Mouse (Mus musculus) heart, embryonic 10.5 days (tissue): ENCODE data around the gene Lamb3. TPM values are rescaled to one million over a fixed set of nuclear protein-coding genes. Genes with fewer than 3 reads are reported as not detected.

ENCODE experiments used
- DNase-seq: peaks from one replicate; pipeline ENCODE4 v3.0.0-alpha.2; 2017; ENCODE audit warnings: low spot score
- H3K27ac ChIP-seq: fragments of 300-500 bp; sonication (generic); 2 replicates; pipeline ENCODE4 v1.5.1; 2016; ENCODE audit warnings: mild to moderate bottlenecking
- H3K27me3 ChIP-seq: fragments of 300-500 bp; sonication (generic); 2 replicates; pipeline ENCODE4 v1.6.1; 2016; ENCODE audit warnings: mild to moderate bottlenecking; ENCODE audit not compliant: poor library complexity, insufficient read depth, severe bottlenecking
- H3K36me3 ChIP-seq: fragments of 300-500 bp; sonication (generic); 2 replicates; pipeline ENCODE4 v1.6.1; 2016; ENCODE audit warnings: mild to moderate bottlenecking, moderate library complexity
- H3K4me1 ChIP-seq: fragments of 300-500 bp; sonication (generic); 2 replicates; pipeline ENCODE4 v1.6.1; 2016; ENCODE audit warnings: mild to moderate bottlenecking
- H3K4me3 ChIP-seq: fragments of 300-500 bp; sonication (generic); 2 replicates; pipeline ENCODE4 v1.5.1; 2016; ENCODE audit warnings: mild to moderate bottlenecking, moderate library complexity
- H3K9me3 ChIP-seq: fragments of 300-500 bp; sonication (generic); 2 replicates; pipeline ENCODE4 v1.6.1; 2016; ENCODE audit warnings: mild to moderate bottlenecking, moderate library complexity
- WGBS: fragments of 180-500 bp; shearing (Covaris S2); methylation state at CpG from one replicate; pipeline ENCODE4 v1.1.7; 2016; 5-methylcytosine and 5-hydroxymethylcytosine counted together
- polyA plus RNA-seq: library from polyadenylated mRNA; unstranded; fragments of >200 nt; fragmentation: Nextera tagmentation; extraction: Ambion mirVana; gene quantifications from 2 replicates; pipeline ENCODE4 v1.2.1, GENCODE M21; 2016

Lamb3 gene
- polyA plus RNA-seq = 1.7 and 2.4 TPM in 2 replicates

GRCm38 (mm10) chr1:193207503-193207902, at the start of gene Lamb3:
Gene Lamb3, plus strand, starts transcription at chr1:193207699.
- Histone ChIP-seq H3K9me3 (no peaks in the 10 kb centered on the region), H3K4me3 (no peak within 1 kb of the TSS), H3K27me3 (0 out of 2 replicates have a peak, but pooled peaks cover 3% of the 10 kb centered on the region), H3K4me1 (peaks cover 5% of the 10 kb centered on the region; the same call in 1 of the 2 replicates), H3K36me3 (no peaks in the 10 kb centered on the region), H3K27ac (no peak within 1 kb of the TSS)
- 84% methylated on average over 3 of the region's 3 CpGs for WGBS
- no peak for DNase-seq

- H3K36me3 ChIP-seq = no peaks in the 10 kb centered on the region
- H3K9me3 ChIP-seq = no peaks in the 10 kb centered on the region
- H3K4me3 ChIP-seq = no peak overlapping the region
- WGBS = 39% methylated on average over 3 of the region's 3 CpGs
- H3K27ac ChIP-seq = 0 out of 2 replicates have a peak overlapping the region, but pooled peaks have one; percentile 81
- DNase-seq = no peak
- peaks cover 26% of the 10 kb centered on the region for H3K4me1 ChIP-seq
- peaks cover 20% of the 10 kb centered on the region for H3K27me3 ChIP-seq
These were observed 48.3 kb upstream of the Lamb3 start for GRCm38 (mm10) chr1:193159163-193159562.

GRCm38 (mm10) chr1:193159613-193160012, 47.9 kb upstream of the Lamb3 start:
- peaks cover 26% of the 10 kb centered on the region for H3K4me1 ChIP-seq

GRCm38 (mm10) chr1:193160317-193161032, 47.0 kb upstream of the Lamb3 start:
- Histone ChIP-seq H3K4me1 (peaks cover 26% of the 10 kb centered on the region), H3K9me3 (no peaks in the 10 kb centered on the region), H3K27ac (peak overlapping the region; percentile 81), H3K27me3 (peaks cover 7% of the 10 kb centered on the region), H3K36me3 (no peaks in the 10 kb centered on the region), H3K4me3 (peak overlapping the region; percentile 50)
- peak; percentile 91 for DNase-seq
- WGBS = 14% methylated on average over 18 of the region's 18 CpGs

More at GRCm38 (mm10) chr1:193159613-193160012, 47.9 kb upstream of the Lamb3 start:
- Histone ChIP-seq H3K27ac (peak overlapping the region; percentile 81; the same call in 1 of the 2 replicates), H3K27me3 (peaks cover 15% of the 10 kb centered on the region), H3K4me3 (no peak overlapping the region; the same call in 1 of the 2 replicates), H3K36me3 (no peaks in the 10 kb centered on the region), H3K9me3 (no peaks in the 10 kb centered on the region)
- WGBS = 30% methylated on average over 1 of the region's 1 CpGs
- DNase-seq = no peak

GRCm38 (mm10) chr1:193167746-193168145, 39.8 kb upstream of the Lamb3 start, which contains the start of gene A130010J15Rik:
Gene A130010J15Rik, plus strand, starts transcription at chr1:193168046.
- Histone ChIP-seq H3K4me3 (no peak within 1 kb of the TSS), H3K4me1 (peaks cover 16% of the 10 kb centered on the region), H3K27me3 (no peaks in the 10 kb centered on the region), H3K27ac (no peak within 1 kb of the TSS), H3K36me3 (no peaks in the 10 kb centered on the region), H3K9me3 (no peaks in the 10 kb centered on the region)
- DNase-seq = no peak
- WGBS = 87% methylated on average over 3 of the region's 3 CpGs

- H3K27me3 ChIP-seq = no peaks in the 10 kb centered on the region
- H3K4me1 ChIP-seq = peaks cover 24% of the 10 kb centered on the region
- H3K36me3 ChIP-seq = no peaks in the 10 kb centered on the region
- no peak overlapping the region for H3K4me3 ChIP-seq
- no peaks in the 10 kb centered on the region for H3K9me3 ChIP-seq
- no peak for DNase-seq
- 81% methylated on average over 7 of the region's 7 CpGs for WGBS
- H3K27ac ChIP-seq = no peak overlapping the region
These were observed 38.3 kb upstream of the Lamb3 start for GRCm38 (mm10) chr1:193169228-193169627.

- H3K36me3 ChIP-seq = no peaks in the 10 kb centered on the region
- no peaks in the 10 kb centered on the region for H3K27me3 ChIP-seq
- H3K4me1 ChIP-seq = peaks cover 30% of the 10 kb centered on the region
- H3K9me3 ChIP-seq = no peaks in the 10 kb centered on the region
- no peak overlapping the region for H3K27ac ChIP-seq
- H3K4me3 ChIP-seq = no peak overlapping the region
- WGBS = 86% methylated on average over 2 of the region's 2 CpGs
- DNase-seq = no peak
These were observed 37.6 kb upstream of the Lamb3 start for GRCm38 (mm10) chr1:193169856-193170255.

- no peaks in the 10 kb centered on the region for H3K27me3 ChIP-seq
- H3K27ac ChIP-seq = peak overlapping the region; percentile 95
- under 1% methylated on average over 48 of the region's 48 CpGs for WGBS
These were observed 34.3 kb upstream of the Lamb3 start for GRCm38 (mm10) chr1:193172991-193173809.

GRCm38 (mm10) chr1:193173810-193174129, 33.7 kb upstream of the Lamb3 start:
- H3K27me3 ChIP-seq = no peaks in the 10 kb centered on the region
- no peak for DNase-seq
- H3K27ac ChIP-seq = peak overlapping the region; percentile 95
- H3K4me3 ChIP-seq = peak overlapping the region; percentile 81
- 17% methylated on average over 9 of the region's 9 CpGs for WGBS
- H3K4me1 ChIP-seq = peaks cover 34% of the 10 kb centered on the region
- H3K9me3 ChIP-seq = no peaks in the 10 kb centered on the region
- no peaks in the 10 kb centered on the region for H3K36me3 ChIP-seq

More at GRCm38 (mm10) chr1:193172991-193173809, 34.3 kb upstream of the Lamb3 start:
- no peaks in the 10 kb centered on the region for H3K9me3 ChIP-seq
- H3K36me3 ChIP-seq = no peaks in the 10 kb centered on the region
- peak; percentile 99 for DNase-seq
- H3K4me3 ChIP-seq = peak overlapping the region; percentile 81
- H3K4me1 ChIP-seq = peaks cover 34% of the 10 kb centered on the region

GRCm38 (mm10) chr1:193174143-193174733, 33.3 kb upstream of the Lamb3 start:
- H3K27ac ChIP-seq = peak overlapping the region; percentile 95
- peak; percentile 80 for DNase-seq
- H3K4me3 ChIP-seq = peak overlapping the region; percentile 81
- WGBS = 71% methylated on average over 13 of the region's 13 CpGs
- H3K27me3 ChIP-seq = no peaks in the 10 kb centered on the region
- peaks cover 34% of the 10 kb centered on the region for H3K4me1 ChIP-seq
- no peaks in the 10 kb centered on the region for H3K36me3 ChIP-seq
- H3K9me3 ChIP-seq = no peaks in the 10 kb centered on the region

- Histone ChIP-seq H3K27ac (no peak overlapping the region), H3K36me3 (no peaks in the 10 kb centered on the region), H3K9me3 (no peaks in the 10 kb centered on the region), H3K27me3 (no peaks in the 10 kb centered on the region), H3K4me1 (no peaks in the 10 kb centered on the region), H3K4me3 (no peak overlapping the region)
- no peak for DNase-seq
- WGBS = 80% methylated on average over 3 of the region's 3 CpGs
These were observed 26.4 kb upstream of the Lamb3 start for GRCm38 (mm10) chr1:193181104-193181503.

GRCm38 (mm10) chr1:193188257-193188656, 19.2 kb upstream of the Lamb3 start:
- Histone ChIP-seq H3K27me3 (no peaks in the 10 kb centered on the region), H3K4me1 (peaks cover 27% of the 10 kb centered on the region), H3K36me3 (no peaks in the 10 kb centered on the region), H3K27ac (peak overlapping the region; percentile 87), H3K4me3 (no peak overlapping the region), H3K9me3 (no peaks in the 10 kb centered on the region)
- DNase-seq = no peak
- WGBS = 73% methylated on average over 6 of the region's 6 CpGs
